Mouse (Mus musculus): ENCODE measurements at regions not wholly inside any gene's neighbourhood (a gene's known extent, or its start where the extent isn't known, plus 50 kb on each side); places are given as distances from the start of the nearest gene placed in this dataset.
"Not testable (repeated sequence)": the region's sequence is repeated elsewhere in the genome, so short reads cannot be mapped to it uniquely, and the experiment has no call there.

DNA sequence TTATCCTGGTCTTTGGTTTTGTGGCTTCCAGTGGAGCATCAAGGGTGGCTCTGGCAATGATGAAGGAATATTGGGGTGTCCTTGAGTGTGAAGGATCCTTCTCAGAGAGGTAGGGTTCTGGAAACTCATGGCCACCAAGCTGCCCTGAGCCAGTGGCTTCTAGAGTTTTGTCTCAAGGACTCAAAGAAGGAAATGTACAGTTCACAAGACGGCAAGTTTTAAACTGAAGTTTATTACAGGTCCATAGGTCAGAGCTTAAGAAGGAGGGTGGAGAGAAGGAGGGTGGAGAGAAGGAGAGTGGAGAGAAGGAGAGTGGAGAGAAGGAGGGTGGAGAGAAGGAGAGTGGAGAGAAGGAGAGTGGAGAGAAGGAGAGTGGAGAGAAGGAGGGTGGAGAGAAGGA lies 178.0 kb downstream of the Wdr11 start:
- DNase-seq (ENCODE audit: extremely low read depth, insufficient read length, low spot score) = not testable (repeated sequence)

DNA sequence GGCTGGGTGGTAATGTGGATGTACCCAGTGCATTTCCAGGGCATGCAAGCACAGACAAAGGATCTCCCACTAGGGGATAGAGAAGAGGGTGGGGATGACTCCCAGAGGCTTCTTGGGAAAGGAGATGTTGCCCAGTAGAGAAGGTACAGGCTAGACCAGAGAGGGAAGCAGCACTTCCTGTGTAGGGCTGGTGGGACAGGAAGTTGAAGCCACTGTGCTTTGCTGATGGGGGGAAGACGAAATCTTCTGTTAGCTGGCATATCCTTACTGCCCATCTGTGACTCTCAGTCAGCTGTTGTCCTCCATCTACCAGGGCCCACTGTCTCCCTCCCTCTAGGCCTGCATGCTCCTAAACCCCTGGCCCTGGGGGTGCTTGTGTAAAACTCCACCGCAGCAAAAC lies 180.2 kb downstream of the Wdr11 start:
- DNase-seq (ENCODE audit: extremely low read depth, insufficient read length, low spot score) = no peak

DNA sequence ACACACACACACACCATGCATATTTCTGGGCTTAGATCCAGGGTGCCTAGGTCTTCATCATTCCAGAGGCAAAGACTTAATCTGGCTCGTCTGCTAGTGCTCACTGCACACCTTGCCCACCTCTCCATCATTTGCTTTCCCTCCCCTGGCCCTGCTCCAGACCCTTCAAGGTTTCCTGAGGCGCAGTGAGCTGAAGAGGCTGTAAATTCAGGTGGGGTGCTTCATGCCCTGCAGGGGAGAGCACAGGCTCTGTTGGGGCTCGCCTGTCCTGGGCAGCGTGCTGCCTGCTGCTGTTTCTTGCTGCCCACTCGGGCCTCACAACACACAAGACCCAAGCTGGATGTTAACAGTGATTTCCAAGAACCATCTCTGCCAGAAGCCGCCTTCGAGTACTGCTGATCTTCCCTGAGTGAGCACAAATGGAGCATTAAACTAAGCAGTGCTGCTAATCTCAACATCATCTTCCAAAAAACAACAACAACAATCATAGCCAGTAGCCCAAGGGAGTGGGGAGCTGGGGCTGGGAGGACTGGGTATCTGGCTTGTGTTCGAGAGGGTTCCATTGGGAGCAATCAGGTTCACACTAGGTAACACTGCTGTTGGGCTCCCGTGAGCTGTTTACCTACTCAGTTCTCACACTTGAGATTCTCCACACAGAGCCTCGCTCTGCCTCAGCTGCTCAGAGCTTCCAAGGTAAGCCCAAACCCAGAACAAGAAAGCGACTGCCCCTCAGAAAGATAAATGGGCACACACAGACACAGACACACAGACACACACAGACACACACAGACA lies 181.1 kb downstream of the Wdr11 start:
- no peak for DNase-seq (ENCODE audit: extremely low read depth, insufficient read length, low spot score)

DNA sequence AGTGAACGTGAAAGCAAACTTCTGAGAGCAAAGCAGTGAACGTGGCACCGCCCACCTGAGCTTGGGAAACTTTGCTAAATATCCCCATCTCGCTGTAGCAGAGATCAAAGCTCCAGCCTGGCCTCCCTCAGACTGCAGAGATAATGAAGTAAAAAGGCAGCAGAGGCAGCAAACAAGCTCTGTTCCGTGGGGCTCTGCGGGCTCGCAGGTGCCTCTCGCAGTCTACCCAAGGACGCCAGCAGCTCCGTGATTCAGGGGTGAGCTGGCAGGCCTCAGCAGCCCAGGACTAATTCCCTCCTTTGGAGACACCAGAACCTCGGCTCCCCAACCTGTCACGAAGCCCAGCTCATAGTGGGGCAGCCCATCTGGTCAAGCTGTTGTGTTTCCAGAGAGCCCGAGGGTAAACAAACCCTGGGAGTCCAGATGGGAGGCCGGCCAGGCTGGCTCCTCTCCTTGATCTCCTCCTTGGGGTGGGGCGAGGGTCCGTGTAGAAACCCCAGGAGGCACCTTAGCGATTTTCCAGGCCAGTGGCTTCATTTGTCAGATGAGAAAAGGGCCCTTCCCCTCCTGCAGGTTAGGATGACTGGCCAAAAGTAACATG lies 182.7 kb downstream of the Wdr11 start:
- no peak for DNase-seq (ENCODE audit: extremely low read depth, insufficient read length, low spot score)

DNA sequence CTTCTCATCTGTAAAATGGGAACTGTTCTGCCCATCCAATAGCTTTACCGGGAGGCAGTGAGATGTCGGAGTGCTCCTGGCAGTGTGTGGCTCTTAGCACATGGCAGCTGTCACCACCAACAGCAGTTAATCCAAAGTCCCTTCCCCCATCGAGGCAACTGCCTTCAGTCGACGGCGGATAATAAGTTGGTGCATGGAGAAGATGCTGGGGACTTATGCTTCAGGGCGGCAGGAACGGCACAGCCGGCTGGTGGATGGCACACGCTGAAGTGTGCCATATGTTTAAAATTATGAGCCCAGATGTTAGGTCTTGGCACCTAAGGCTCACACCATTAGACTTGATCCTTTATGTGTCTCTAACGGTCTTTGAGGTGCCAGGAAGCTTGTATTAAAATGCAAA lies 183.5 kb downstream of the Wdr11 start:
- DNase-seq (ENCODE audit: extremely low read depth, insufficient read length, low spot score) = no peak

DNA sequence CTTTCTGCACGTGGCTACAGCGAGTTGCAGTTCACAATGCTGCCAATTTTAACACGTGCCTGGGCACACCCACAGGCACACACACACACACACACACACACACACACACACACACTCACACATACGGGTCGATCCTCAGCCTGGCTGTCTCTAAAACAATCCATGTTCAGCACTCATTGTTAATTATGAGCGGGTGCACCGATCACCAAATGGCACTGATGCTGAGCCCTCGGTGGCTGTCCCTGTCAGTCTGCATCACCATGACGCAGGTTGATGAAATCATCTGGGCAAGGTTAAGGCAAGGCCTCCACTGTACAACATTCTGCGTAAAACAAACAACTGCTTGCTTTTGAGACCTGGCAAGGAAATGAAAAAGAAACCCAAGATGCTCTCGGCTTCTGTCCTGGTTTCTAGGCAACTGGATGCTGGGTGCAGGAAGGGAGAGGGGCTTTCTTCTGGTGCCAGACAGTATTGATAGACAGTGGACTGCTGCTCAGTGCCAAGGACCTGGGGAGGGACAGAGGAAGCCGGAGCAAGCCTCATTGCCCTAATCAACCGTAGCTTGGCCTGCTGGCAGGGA lies 187.3 kb downstream of the Wdr11 start:
- no peak for DNase-seq (ENCODE audit: extremely low read depth, insufficient read length, low spot score)

DNA sequence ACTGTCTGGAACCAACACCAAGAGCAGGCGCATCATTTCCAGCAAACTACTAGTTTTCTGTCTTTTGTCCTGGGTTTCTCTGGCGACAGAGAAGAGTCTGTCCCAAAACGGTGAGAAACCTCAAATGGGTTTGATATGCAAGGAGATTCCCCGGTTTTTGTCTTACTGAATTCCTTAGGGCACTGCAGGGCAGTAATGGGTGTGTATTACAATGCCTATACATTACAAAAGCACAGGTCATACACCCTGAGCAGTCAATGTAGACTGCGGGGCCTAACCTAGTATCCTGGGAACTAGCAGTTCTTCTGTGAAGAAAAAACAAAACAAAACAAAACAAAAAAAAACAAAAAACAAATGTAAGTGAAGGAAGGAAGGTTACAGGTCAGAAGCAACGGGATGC lies 188.3 kb downstream of the Wdr11 start:
- DNase-seq (ENCODE audit: extremely low read depth, insufficient read length, low spot score) = no peak

DNA sequence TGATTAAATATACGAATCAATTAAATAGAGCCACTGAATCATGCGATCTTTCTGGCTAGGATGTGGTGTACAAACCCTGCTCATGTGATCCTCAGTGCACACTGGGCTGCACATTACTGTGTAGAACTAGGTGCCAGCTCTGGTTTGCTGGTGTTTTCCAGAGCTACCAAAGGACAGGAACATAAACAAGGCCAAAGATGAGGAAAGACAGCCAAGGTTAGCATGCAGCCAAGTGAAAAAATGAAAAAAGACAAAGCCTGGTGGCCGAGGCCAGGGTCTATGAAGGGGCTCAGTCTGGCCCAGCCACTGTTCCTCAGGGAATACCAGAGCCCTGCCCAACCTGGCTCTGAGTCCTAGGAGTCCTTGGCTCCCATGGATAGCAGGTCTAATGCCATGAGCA lies 190.1 kb downstream of the Wdr11 start:
- no peak for DNase-seq (ENCODE audit: extremely low read depth, insufficient read length, low spot score)

DNA sequence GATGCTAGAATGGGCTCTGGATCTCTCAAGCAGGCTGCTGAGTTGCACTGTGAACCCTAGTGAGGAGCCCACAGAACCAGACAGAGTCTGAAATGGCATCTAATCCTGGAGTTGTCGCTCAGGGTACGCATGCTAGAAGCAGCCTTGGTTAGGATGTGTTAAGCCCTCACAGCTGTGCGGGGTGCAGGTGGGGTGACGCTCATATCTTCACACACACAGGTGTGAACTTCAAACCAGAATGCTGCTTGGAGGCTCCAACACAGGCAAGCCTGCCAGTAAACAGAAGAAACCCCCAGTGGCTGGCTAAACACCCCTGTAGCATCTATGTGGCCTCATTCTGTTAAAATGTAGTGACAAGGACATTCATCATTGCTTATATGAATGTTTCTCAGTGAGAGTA lies 193.3 kb downstream of the Wdr11 start:
- no peak for DNase-seq (ENCODE audit: extremely low read depth, insufficient read length, low spot score)

DNA sequence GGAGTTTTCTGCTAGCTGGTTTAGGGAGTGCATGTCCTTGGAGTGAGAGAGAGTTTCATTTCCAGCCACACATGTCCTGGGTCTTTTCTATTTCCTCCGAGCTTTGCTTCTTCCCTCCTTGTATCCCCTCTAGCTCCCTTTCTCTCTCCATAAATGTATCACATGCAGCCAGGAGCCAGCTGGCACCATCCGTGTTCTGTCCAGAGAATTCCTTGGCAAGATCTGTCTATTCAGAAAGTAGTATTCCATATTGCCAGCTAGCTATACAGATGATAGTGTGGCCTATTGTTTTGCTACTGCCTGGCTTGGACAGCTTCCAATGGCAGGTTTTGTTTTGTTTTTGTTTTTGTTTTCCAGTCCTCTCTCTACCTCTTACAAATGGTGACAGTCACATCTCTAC lies 195.3 kb downstream of the Wdr11 start:
- no peak for DNase-seq (ENCODE audit: extremely low read depth, insufficient read length, low spot score)

DNA sequence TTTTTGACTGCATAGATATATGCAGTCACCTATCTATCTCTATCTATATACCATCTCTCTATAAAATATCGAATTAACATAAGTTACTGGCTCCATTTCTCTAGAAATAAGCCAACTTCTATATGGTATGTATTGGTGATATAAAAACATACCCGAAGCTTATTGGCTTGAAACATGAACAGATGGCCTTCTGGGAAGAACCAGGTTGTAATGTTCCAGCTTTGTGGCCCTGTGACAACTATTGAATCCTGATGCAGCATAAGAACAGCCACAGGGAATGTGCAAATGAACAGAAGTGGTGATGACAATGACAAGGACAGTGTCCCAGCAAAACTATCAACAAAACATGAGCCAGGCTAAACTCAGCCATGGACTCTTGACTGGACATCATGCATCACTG lies 196.1 kb downstream of the Wdr11 start:
- DNase-seq (ENCODE audit: extremely low read depth, insufficient read length, low spot score) = no peak

DNA sequence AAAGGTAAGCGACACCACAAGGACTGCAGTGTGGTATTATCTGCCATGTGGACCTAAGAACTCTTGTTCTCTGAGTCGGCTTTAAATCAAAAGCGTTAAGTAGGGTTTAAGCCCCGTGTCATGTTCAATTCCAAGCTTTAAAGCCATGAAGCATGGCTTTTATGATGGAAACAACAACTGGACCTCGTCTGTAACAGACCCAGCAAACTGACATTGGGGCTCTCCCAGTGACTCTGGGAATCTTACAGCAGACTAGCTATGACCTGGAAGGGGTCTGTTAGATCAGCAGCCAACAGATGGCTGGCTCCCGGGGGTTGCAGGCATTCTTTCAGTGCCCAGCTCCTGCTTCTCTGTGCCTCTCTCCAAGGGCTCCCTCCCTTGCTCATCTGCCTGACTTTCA lies 197.8 kb downstream of the Wdr11 start:
- DNase-seq (ENCODE audit: extremely low read depth, insufficient read length, low spot score) = no peak

DNA sequence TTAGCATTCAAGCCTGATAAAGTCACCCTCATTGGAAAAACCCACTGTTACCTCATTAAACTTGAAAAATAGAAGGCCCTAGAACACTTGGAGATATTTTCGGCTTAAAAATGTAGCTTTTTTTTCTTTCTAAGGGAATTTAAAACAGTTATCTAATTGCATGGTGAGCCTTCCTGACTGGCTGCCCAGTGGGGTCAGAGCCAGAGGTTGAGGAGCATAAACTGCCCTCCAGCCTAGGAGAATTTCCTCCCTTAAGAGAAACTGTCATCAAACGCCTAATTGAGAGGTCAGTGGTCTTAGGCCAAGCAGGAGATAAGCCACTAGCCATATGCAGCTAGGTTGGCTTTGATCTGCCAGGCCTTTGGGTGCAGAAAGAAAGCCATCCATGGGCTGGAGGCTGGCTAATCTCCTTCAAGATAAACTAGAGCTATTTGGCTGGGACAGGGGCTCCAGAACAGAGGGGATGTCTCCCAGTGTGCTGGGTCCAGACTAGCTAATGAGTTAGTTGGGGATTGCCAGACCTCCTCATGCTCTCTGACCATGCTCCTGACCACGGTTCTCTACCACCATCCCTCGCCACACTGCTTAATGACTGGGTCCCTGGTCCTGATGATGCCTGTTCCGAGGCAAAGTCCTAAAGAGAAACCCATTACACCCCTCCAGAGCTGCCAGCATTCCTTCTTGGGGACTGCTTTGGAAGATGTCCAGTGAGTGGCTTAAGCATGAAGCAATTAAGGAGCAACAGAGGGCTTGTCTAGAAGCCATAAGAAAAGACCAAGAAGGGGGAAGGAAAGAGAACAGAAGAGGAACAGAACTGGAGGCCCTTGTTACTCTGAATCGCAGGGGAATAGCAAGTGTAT lies 199.2 kb downstream of the Wdr11 start:
- no peak for DNase-seq (ENCODE audit: extremely low read depth, insufficient read length, low spot score)

DNA sequence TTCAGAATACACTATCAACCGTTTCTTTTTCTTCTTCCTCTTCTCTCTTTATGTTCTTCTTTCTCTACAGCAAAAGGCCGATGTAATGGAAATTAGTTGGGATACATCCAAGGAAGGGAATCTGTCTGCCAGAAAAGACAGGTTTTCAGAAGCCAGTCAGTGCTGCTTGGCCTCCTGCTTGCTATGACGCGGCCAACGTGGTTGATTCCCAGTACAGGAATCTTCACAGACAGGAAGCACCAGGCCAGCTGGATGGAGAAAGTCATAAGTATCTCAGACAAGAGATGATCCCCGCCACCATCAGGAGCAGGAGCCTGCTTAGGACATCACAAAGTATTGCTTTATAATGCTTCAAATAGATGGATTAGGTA lies 199.8 kb downstream of the Wdr11 start:
- no peak for DNase-seq (ENCODE audit: extremely low read depth, insufficient read length, low spot score)

DNA sequence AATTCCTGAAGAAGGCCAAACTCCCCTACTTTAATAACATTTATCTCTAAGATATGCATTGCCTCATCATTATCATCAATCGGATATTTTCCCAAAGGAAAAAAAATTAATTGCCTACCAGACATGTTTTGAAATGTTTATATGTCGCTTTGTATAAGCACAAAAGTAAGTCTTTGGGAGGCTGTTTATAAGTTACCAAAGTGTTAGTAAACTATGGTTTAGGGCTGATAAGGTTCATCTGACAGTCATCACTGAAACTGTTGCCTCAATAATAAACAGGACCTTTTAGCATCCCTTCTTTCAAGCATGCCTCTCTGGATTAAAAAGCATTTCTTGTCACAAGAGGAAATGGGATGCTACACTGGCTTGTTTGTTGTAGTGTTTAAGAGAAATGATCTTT lies 202.1 kb downstream of the Wdr11 start:
- DNase-seq (ENCODE audit: extremely low read depth, insufficient read length, low spot score) = no peak

DNA sequence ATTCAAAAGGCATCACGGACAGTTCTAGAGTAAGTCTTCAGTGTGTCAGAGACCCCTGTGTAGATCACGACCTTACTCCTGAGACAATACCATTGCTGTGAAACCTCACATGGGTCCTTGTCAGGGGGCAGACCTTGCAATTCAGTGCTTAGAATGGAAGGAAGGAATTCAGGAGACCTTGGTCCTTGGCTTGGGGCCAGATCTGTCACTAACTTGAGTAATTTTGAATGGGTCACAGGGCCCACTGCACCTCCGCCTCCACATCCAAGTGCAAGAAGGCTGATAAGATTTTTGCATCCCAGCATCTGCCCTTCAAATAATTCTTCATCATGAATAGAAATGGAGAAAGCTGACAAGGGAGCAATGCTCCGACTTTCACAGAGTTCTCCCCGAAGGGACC lies 202.6 kb downstream of the Wdr11 start:
- DNase-seq (ENCODE audit: extremely low read depth, insufficient read length, low spot score) = no peak

DNA sequence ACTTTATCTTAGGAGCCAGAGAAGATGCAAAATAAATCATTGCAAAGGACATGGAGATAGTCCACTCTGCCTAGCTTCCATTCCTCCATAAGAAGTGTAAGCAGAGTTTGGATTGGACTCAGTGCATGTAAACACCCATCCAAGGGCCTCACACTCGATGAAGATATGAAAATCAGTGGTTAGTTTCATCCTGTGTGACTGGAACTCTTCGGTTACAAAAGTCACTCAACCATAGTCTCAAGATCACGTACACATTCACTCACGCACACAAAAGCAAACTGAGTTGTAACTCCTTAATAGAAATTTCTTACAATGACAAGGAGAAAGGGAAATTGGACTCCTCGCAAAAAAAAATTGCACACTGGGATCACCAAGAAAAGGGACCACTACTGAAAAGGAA lies 206.9 kb downstream of the Wdr11 start:
- DNase-seq (ENCODE audit: extremely low read depth, insufficient read length, low spot score) = no peak

DNA sequence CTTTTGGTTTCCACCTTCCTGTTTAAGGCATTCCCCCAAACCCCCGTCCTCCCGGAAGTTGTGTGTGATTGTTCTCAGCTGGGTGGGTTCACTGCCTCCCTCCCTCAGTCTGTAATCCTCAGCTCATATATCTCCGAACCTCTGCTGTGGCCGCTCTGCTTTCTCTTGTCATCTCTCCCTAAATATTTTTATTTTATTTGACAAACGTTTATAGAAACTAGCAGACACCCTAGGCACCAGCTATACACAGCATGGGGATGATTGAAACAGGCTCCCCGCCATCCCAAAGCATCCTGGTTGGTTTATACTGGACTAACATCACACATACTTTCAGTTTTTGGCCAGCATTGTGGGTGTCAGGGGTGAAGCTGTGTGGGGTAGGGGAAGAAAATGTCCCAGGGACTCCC lies 208.8 kb downstream of the Wdr11 start:
- DNase-seq (ENCODE audit: extremely low read depth, insufficient read length, low spot score) = no peak

DNA sequence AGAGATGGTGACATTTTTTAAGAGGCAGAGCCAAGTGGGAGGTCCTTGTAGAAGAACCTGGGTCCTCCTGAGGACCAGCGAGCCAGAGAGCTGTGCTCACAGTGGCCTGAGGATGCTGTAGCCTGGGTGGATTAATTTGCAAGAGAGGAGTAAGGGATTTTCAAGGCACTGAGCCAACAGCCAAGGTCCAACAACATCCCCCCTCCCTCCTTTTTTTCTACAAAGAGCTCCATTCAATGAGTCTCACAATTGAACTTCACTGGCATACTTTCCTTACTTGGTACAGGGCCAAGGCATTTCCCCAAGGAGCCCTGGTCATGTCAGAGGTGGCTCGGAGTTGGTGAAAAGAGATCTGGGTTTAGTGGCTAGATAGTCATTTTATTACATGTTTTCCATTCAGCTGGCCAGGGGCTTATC lies 209.8 kb downstream of the Wdr11 start:
- DNase-seq (ENCODE audit: extremely low read depth, insufficient read length, low spot score) = peak; percentile 48

DNA sequence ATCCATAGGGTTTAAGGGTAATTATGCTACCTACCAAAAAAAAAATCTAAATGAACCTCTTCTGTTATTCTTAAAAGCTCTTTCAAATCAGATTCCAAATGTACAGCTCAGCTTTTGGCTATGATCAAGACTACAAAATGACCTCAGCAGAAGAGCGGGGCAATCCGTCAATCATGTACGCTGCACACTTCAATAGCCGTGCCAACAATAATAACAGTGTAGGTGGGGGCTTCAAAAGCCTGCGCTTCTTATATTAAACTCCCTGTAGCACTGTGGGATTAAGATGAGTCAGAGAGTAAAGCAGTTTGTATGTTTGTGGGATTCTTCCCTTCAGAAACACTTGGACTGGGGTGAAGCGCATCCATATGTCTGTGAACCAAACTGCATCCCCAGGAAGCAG lies 210.5 kb downstream of the Wdr11 start:
- DNase-seq (ENCODE audit: extremely low read depth, insufficient read length, low spot score) = no peak

DNA sequence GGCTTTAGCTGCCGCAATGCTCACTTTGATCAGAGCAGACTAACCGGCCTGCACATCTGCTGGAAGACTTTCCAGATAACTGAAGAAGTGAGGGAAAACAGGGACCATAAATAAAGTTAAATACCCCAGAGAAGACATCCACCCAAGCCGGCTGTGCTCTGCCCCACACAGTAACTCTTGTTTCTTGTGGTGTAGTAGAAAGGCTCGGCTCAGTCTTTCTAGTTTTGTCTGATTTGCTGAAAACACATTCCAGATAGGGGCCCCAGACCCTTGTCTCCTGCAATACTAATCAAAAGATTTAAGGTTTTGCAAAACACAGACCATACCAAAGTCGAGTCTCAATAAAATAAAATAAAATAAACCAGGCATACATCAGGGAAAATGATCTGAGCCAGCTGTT lies 213.7 kb downstream of the Wdr11 start:
- no peak for DNase-seq (ENCODE audit: extremely low read depth, insufficient read length, low spot score)
